Mouse (Mus musculus) kidney, adult 2 months (tissue): ENCODE results near the gene Scpep1.

Experiments used
- CTCF ChIP-seq: fragments of 200-500 bp; conservative IDR thresholded peaks from 2 replicates; pipeline ENCODE4 v1.5.1; 2011; ENCODE audit warnings: low read depth, mild to moderate bottlenecking, control low read depth, low read length, moderate library complexity, mixed read lengths; ENCODE audit not compliant: insufficient read depth, insufficient read length
- POLR2A ChIP-seq: fragments of 200-500 bp; IDR thresholded peaks from one replicate; pipeline ENCODE4 v1.6.1; 2011; ENCODE audit warnings: low read depth, low read length, control low read depth

DNA sequence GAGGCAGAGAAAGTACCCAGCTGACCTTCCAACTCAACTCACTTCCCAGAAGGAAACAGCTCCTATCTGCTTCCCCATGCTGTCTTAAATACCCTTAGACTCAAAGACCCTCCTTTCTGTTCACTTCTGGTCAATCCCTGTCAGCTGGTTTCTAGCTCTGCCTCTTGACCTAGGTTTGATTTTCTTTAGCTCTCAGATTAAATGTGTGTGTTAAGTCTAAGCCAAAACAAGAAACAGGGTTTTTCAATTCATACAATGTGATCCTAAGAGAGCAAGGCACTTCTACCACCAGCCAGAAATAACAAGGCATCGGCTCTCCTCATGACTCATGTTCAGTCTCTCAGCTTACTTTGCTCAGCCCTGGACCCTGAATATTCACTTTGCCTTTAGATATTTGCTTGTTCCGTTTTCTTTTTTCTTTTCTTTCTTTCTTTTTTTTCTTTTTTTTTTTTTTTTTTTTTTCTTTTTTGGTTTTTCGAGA is 11.7 kb upstream of the Scpep1 start, which contains the start of gene Elobl:
- no peak for TF ChIP-seq CTCF
- TF ChIP-seq POLR2A, result no peak
